Mouse (Mus musculus) limb, embryonic 10.5 days (tissue): Measurements from ENCODE around the gene Cald1. TPM values are rescaled to one million over a fixed set of nuclear protein-coding genes. Genes with fewer than 3 reads are reported as not detected.
A peak's percentile ranks its signal among the peaks of the same experiment; 100 is the strongest.

Experiments used
- DNase-seq: peaks from one replicate; pipeline ENCODE4 v3.0.0-alpha.2; 2017; ENCODE audit warnings: low spot score
- H3K27ac ChIP-seq: fragments of 300-500 bp; sonication (generic); 2 replicates; pipeline ENCODE4 v1.5.1; 2016; ENCODE audit warnings: mild to moderate bottlenecking
- H3K27me3 ChIP-seq: fragments of 300-500 bp; sonication (generic); 2 replicates; pipeline ENCODE4 v1.6.1; 2016; ENCODE audit warnings: low read depth, mild to moderate bottlenecking; ENCODE audit not compliant: poor library complexity, severe bottlenecking
- H3K36me3 ChIP-seq: fragments of 300-500 bp; sonication (generic); 2 replicates; pipeline ENCODE4 v1.6.1; 2016; ENCODE audit warnings: mild to moderate bottlenecking, moderate library complexity
- H3K4me1 ChIP-seq: fragments of 300-500 bp; sonication (generic); 2 replicates; pipeline ENCODE4 v1.6.1; 2016
- H3K4me3 ChIP-seq: fragments of 300-500 bp; sonication (generic); 2 replicates; pipeline ENCODE4 v1.5.1; 2016; ENCODE audit warnings: mild to moderate bottlenecking, moderate library complexity
- H3K9me3 ChIP-seq: fragments of 300-500 bp; sonication (generic); replicated peaks from 2 replicates; pipeline ENCODE4 v1.6.1; 2016; ENCODE audit warnings: mild to moderate bottlenecking
- WGBS: fragments of 180-500 bp; shearing (Covaris S2); methylation state at CpG from one replicate; pipeline ENCODE4 v1.1.7; 2016; 5-methylcytosine and 5-hydroxymethylcytosine counted together
- polyA plus RNA-seq: library from polyadenylated mRNA; unstranded; fragments of >200 nt; fragmentation: Nextera tagmentation; extraction: Ambion mirVana; gene quantifications from 2 replicates; pipeline ENCODE4 v1.2.1, GENCODE M21; 2016

The Cald1 gene
- polyA plus RNA-seq, 1 experiment from 2014 or later, result 131 TPM

DNA sequence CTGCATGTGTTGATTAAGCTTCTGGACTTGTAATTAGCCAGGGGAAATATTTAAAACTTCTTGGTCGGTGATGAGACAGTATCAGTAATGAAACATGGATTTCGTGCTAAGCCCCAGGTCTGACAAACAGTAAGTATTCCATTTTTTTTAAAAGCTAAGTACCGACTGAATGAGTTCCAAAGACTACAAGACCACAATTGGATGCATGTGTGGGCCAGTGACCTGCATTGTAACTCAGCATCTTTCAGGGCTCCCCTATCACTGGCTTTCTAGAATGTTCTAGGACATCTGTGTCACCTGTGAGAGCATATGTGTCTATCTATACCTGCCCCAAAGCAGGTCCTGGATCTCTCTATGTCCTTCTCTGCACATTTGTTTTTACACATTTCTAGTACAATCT, 984 bp upstream of the Cald1 start:
- Histone ChIP-seq H3K27me3 (no peaks in the 10 kb centered on the region), H3K36me3 (no peaks in the 10 kb centered on the region), H3K27ac (no peak overlapping the region), H3K4me1 (peaks cover 42% of the 10 kb centered on the region), H3K9me3 (no peaks in the 10 kb centered on the region), H3K4me3 (no peak overlapping the region)
- 79% methylated on average over 3 of the region's 3 CpGs for WGBS
- no peak for DNase-seq

DNA sequence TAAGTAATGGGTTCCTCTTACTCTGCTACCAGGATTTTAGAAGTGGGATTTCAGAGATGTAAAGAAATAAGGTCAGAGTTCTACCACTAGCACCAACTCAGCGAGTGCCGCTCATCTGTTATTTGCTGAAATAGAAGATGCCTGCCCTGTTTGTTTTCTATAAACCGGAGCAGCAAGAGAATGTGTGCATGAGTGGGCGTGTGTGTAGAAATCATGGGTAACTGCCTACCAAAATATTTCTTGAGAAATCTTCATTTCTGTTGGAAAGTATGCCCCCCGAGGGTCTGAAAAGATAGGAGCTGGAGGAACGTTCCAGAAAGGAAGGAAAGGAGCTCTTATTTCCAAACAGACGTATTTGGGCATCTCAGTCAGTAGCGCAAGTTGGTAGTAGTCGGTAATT, 871 bp downstream of the Cald1 start:
- H3K27me3 ChIP-seq, result no peaks in the 10 kb centered on the region
- DNase-seq, result no peak
- no peaks in the 10 kb centered on the region for H3K9me3 ChIP-seq
- peaks cover 55% of the 10 kb centered on the region for H3K4me1 ChIP-seq
- H3K27ac ChIP-seq, result peak overlapping the region; percentile 84; the same call in 1 of the 2 replicates
- H3K4me3 ChIP-seq, result peak overlapping the region; percentile 40
- H3K36me3 ChIP-seq, result no peaks in the 10 kb centered on the region
- 80% methylated on average over 9 of the region's 9 CpGs for WGBS

DNA sequence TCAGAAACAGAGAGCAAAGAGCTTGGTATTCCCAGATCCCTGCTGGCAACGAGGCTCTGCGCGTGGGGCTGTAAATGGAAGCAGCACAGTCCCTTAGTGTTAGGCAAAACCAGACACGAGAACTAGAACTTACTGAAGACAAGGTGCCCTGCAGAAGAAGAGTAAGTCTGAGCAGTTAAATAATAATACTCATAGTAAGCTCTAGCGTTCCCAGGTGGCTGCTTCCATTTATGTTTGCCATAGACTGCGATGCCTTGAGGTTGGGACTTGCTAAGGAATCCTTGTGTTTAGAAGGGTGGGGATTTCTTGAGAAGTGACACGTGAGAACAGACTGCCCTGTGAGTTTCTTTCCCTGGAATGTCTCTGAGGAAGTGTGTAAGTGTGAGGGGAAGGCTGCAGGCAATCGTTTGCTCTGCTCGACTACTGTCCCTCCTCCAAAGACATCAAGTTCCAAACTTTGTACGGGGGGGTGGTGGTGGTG, 1.4 kb downstream of the Cald1 start:
- no peaks in the 10 kb centered on the region for H3K36me3 ChIP-seq
- DNase-seq, result no peak
- no peaks in the 10 kb centered on the region for H3K27me3 ChIP-seq
- peak overlapping the region; percentile 84; the same call in 1 of the 2 replicates for H3K27ac ChIP-seq
- H3K9me3 ChIP-seq, result no peaks in the 10 kb centered on the region
- H3K4me3 ChIP-seq, result peak overlapping the region; percentile 40; the same call in 1 of the 2 replicates
- WGBS, result 51% methylated on average over 10 of the region's 10 CpGs
- H3K4me1 ChIP-seq, result peaks cover 55% of the 10 kb centered on the region

DNA sequence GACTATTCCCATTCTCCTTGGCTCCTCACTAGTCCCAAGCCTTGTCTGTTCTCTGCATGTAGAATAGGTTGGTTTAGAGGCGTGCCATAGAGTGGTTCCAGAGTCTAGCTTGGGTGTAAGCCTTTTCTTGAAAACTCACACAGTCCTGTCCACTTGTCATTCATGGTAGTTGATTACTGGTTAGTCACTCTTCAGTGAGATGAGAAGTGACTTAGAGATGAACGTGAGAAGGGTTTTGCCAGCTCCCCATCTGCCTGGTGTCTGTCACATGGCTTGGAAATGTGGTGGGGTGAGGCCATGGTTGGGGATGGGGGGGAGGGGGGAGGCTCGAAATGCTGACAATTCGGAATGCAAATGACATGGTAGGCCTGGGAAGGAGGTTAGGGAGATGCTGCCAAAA, 2.5 kb downstream of the Cald1 start:
- Histone ChIP-seq H3K4me3 (no peak overlapping the region), H3K4me1 (peaks cover 59% of the 10 kb centered on the region), H3K27ac (no peak overlapping the region), H3K9me3 (no peaks in the 10 kb centered on the region), H3K36me3 (no peaks in the 10 kb centered on the region), H3K27me3 (no peaks in the 10 kb centered on the region)
- no peak for DNase-seq
- 72% methylated on average over 4 of the region's 4 CpGs for WGBS

DNA sequence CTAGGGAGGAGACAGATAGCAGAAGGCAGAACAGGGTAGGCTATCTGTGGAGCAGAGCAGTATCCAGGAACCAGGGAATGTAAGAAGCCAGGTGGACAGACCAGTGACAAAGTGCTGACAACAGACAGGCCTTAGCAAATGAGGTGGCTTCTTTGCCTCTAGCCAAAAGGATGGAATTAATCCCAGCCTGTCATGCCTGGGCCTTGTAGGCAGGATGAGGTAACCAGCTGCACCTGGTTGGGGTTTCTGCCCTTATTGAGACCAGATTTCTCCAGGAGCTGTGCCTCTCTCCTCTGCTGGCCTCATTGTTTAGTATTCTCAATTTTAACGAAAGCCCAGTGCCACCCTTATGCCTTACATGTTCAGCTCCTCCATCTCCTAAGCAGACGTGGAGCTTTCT, 3.8 kb downstream of the Cald1 start:
- H3K9me3 ChIP-seq, result no peaks in the 10 kb centered on the region
- H3K27ac ChIP-seq, result peak overlapping the region; percentile 61
- H3K36me3 ChIP-seq, result no peaks in the 10 kb centered on the region
- H3K4me1 ChIP-seq, result peaks cover 68% of the 10 kb centered on the region
- peak; percentile 51 for DNase-seq
- H3K4me3 ChIP-seq, result no peak overlapping the region
- H3K27me3 ChIP-seq, result no peaks in the 10 kb centered on the region
- WGBS, result 58% methylated on average over 2 of the region's 2 CpGs

DNA sequence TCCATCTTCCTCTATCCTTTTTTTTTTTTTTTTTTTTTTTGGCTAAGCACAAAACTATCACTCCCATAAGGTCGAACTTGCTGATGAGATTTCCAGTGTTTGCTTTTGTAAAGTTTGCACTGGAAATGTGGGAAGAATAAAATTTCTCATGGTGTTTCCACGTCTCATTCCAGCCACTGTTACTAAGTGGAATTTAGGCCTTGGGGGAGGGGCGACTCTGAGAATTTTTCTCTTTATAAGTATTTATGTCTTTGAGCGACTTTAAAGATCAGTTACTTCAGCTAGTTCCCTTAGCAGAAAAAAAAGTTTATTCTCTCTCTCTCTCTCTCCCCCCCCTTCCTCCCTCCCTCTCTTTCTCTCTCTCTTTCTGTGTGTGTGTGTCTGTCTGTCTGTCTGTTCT, 8.1 kb downstream of the Cald1 start:
- H3K9me3 ChIP-seq, result no peaks in the 10 kb centered on the region
- H3K4me1 ChIP-seq, result peaks cover 57% of the 10 kb centered on the region
- no peak overlapping the region for H3K27ac ChIP-seq
- WGBS, result 72% methylated on average over 4 of the region's 4 CpGs
- no peaks in the 10 kb centered on the region for H3K36me3 ChIP-seq
- no peak for DNase-seq
- no peak overlapping the region for H3K4me3 ChIP-seq
- H3K27me3 ChIP-seq, result no peaks in the 10 kb centered on the region

DNA sequence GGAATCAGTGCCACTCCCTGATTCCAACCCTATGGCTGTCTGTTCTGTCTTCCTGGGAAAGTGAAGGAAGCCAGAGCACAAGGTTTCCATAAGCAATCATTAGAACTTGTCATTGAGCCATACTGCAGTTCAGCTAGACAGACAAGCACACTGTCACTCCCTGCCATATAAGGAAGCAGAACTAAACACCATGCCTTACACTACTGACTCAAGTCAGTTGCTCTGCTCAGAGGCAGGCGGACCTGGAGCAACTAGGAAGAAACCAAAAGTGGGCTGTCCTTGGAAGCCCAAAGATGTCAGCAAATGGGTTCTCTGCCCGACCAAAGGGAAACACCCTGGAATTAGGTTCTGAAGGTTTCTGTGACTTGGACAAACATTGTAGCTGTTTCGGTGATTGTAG, 10.3 kb downstream of the Cald1 start:
- H3K27me3 ChIP-seq, result no peaks in the 10 kb centered on the region
- no peaks in the 10 kb centered on the region for H3K36me3 ChIP-seq
- DNase-seq, result no peak
- H3K27ac ChIP-seq, result no peak overlapping the region
- WGBS, result 86% methylated on average over 3 of the region's 3 CpGs
- no peak overlapping the region for H3K4me3 ChIP-seq
- H3K9me3 ChIP-seq, result no peaks in the 10 kb centered on the region
- H3K4me1 ChIP-seq, result peaks cover 50% of the 10 kb centered on the region

DNA sequence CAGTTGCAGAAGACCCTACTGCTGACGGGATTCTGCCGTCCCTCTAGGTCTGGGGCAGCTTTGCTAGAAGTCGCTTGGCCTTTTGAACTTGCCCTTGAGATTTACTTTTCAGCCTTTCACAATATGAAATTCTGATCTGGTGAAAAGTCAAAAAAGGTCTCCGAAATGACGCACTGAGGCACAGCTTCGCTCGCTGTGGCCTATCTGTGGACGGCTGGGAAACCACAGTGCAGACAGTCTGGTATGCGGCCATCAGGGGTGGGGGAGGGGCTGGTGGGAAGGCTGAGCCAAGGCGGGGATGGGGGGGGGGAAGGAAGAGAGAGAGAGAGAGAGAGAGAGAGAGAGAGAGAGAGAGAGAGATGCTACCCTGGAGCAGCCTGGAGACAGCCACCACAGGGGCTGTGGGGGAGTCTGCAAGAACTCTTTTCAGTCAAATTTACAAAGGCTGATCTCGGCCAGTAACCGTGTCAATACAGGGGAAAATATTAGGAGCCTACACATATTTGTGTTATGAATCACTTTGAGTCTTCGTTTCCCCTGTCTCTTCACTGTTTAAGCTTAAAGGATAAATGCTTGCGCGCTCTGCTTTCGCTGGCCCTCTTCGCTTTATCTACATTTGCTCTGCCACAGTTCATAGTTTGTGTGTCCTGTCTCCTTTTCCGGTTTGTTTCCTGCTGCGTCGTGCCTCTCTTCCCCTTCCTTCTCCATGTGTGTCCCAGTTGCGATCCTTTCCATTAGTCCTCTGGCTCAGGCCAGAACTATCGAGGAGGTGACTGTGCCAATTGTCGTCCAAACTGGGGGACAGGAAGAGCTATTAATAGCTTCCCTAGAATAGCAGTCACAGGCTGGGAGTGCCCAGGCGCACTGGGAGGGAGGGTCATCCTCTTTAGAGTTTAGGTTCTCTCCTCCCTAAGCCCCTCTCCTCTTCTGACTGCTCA, 11.9 kb downstream of the Cald1 start:
- Histone ChIP-seq H3K4me1 (peaks cover 49% of the 10 kb centered on the region), H3K27ac (peak overlapping the region; percentile 76), H3K4me3 (no peak overlapping the region), H3K9me3 (no peaks in the 10 kb centered on the region), H3K27me3 (no peaks in the 10 kb centered on the region), H3K36me3 (no peaks in the 10 kb centered on the region)
- peak; percentile 58 for DNase-seq
- WGBS, result 51% methylated on average over 24 of the region's 24 CpGs

DNA sequence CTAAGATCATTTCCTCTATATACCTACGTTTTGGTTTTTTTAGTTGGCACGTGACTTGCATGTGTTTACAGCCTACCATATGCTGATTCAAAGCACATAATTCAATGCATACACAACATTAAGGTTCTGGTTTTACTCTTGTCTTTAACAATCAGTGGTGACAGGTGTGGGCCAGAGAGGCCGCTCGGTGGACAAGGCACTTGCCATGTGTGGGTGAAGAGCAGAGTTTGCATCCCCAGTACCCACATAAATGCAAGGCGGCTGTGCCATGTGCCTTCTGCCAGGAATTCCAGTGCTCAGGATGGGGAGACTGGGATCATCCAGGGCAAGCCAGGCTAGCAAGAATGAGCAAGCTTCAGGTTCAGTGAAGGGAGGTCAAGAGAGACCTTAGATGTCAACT, 14.8 kb downstream of the Cald1 start:
- DNase-seq, result no peak
- H3K36me3 ChIP-seq, result no peaks in the 10 kb centered on the region
- no peaks in the 10 kb centered on the region for H3K9me3 ChIP-seq
- no peak overlapping the region for H3K4me3 ChIP-seq
- 79% methylated on average over 5 of the region's 5 CpGs for WGBS
- H3K4me1 ChIP-seq, result peaks cover 36% of the 10 kb centered on the region
- no peak overlapping the region for H3K27ac ChIP-seq
- no peaks in the 10 kb centered on the region for H3K27me3 ChIP-seq

DNA sequence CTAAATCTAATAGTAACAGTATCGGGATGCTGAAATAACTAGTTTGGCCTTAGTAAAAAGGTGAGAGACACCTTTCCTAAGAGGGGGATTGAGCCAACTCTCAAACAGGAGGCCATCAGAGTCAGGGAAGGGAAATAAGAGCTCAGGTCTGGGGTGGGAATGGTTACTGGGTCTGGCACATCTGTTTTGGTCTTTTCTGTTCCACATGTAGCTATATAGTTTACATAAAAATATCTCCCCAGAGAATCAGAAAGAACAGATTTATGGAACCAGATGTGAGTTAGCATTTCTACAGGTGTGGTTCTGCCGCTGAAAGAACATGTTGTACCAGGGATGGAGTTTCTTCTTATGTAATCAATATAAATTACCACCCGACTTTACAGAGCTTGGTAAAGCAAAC, 17.1 kb downstream of the Cald1 start:
- 87% methylated on average over 3 of the region's 3 CpGs for WGBS
- no peak overlapping the region for H3K4me3 ChIP-seq
- no peak for DNase-seq

DNA sequence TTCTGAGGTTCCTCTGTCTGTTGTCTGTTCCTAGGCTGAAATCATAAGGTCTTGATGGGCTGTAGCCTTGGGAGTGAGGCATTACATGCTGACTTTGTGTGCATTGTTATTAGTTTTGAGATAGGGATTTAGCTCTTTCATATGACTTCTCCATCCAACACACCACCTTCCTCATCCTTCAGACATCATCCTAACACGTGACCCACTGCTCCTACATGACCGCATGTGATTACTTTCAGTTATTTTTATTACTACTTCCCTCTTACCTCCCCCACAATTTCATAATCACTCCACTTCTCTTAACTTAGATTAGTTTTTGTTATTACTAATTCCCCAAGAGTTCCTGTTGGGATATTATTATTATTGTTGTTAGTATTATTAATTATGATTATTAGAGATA, 21.2 kb downstream of the Cald1 start:
- 92% methylated on average over 2 of the region's 2 CpGs for WGBS
- no peak for DNase-seq
- H3K27me3 ChIP-seq, result no peaks in the 10 kb centered on the region

More for the DNA sequence above, 17.1 kb downstream of the Cald1 start:
- no peak overlapping the region for H3K27ac ChIP-seq
- H3K27me3 ChIP-seq, result no peaks in the 10 kb centered on the region
- peaks cover 23% of the 10 kb centered on the region for H3K4me1 ChIP-seq
- H3K36me3 ChIP-seq, result no peaks in the 10 kb centered on the region
- H3K9me3 ChIP-seq, result no peaks in the 10 kb centered on the region

DNA sequence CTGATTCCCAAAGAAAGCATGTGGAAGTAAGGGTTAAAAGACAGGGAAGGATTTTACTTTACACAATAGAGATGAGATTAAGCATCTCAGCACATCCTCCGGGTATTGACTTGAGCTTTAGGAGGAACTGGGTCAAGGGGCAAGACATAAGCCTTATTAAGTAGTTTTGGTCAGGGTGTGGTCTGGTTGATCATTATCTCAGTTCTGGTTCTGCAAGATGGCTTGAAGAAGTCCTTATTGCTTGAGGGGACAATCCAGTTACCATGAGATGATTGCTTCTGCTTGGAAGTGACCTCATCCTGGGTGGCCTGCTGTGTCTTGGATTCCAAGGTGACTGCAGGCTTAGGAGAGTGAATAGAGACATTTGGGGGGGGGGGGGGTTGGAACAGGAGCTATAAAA, 21.9 kb downstream of the Cald1 start:
- no peaks in the 10 kb centered on the region for H3K27me3 ChIP-seq
- DNase-seq, result no peak
- H3K4me3 ChIP-seq, result no peak overlapping the region
- H3K36me3 ChIP-seq, result no peaks in the 10 kb centered on the region
- 56% methylated on average over 1 of the region's 1 CpGs for WGBS
- H3K27ac ChIP-seq, result peak overlapping the region; percentile 54; the same call in 1 of the 2 replicates
- no peaks in the 10 kb centered on the region for H3K9me3 ChIP-seq
- H3K4me1 ChIP-seq, result peaks cover 6% of the 10 kb centered on the region; the same call in 1 of the 2 replicates

More for the DNA sequence above, 21.2 kb downstream of the Cald1 start:
- H3K4me3 ChIP-seq, result no peak overlapping the region
- H3K4me1 ChIP-seq, result peaks cover 6% of the 10 kb centered on the region; the same call in 1 of the 2 replicates
- peak overlapping the region; percentile 28; the same call in 1 of the 2 replicates for H3K27ac ChIP-seq
- no peaks in the 10 kb centered on the region for H3K36me3 ChIP-seq
- no peaks in the 10 kb centered on the region for H3K9me3 ChIP-seq

DNA sequence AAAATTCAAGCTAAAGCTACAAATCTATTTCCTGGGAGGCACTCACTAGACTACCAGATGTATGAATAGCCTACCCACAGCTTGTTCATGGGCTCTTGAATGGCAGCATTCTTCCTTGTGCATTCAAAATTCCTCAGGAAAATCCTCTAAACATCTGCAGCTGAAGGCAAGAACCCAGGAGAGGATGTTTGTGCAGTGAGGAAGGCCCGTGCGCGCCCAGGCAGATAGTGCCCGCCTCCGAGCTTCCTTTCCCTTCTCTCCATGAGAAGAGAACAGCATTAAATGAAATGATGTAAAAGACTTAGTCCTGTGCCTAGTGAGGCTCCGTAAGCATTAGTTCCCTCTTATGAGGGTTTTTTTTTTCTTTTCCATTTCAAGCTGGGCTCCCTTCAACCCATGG, 24.6 kb downstream of the Cald1 start:
- Histone ChIP-seq H3K27me3 (no peaks in the 10 kb centered on the region), H3K9me3 (no peaks in the 10 kb centered on the region), H3K4me3 (no peak overlapping the region), H3K4me1 (peaks cover 6% of the 10 kb centered on the region; the same call in 1 of the 2 replicates), H3K27ac (peak overlapping the region; percentile 40; the same call in 1 of the 2 replicates), H3K36me3 (no peaks in the 10 kb centered on the region)
- no peak for DNase-seq
- 84% methylated on average over 6 of the region's 6 CpGs for WGBS
